Mouse (Mus musculus) embryo, embryonic 10 days (tissue): Measurements from ENCODE around the gene Ncoa3.

Source experiments
- DNase-seq: peaks from one replicate; pipeline ENCODE4 v3.0.0-alpha.2; 2015; ENCODE audit warnings: low spot score

Ncoa3 gene

GRCm38 (mm10) chr2:165970767-165971166 lies 21.7 kb upstream of the Ncoa3 start:
- DNase-seq: no peak

DNA sequence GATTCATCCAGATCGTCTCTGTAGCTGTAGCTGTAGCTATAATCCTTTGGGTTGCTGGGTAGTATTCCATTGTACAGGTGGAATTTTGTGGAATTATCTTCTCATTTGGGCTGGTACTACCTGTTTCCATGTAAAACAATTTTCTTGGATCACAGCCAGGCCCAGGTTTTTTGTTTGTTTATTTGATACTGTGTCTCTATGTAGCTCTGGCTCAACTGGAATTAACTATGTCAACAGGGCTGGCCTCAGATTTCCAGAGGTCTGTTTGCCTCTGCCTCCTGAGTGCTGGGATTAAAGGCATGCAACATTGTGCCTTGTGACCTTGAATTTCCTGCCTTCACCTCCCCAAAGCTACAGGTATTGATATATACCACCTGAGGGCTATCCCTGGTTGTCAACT lies 18.1 kb upstream of the Ncoa3 start:
- DNase-seq: no peak

- DNase-seq: no peak
These were observed 16.2 kb upstream of the Ncoa3 start for GRCm38 (mm10) chr2:165976186-165976585.

DNA sequence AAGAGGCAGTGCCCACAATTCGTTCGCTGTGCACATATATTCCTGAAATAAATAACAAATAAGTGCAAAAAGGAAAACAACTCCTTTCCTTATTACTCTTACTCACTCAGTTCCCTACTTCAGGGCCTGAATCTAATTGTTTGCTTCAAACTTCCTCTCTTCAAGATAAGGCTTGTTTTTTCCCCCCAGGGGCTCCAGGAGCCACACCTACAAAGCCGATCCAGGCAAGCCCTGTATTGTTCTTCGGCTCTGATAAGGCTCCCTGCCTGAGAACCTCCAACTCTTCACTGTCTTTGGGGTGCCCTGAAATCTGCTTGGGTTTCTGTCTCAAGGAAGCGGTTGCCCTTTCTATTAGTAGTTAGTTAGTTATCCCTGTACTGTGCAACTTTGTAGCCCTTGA lies 15.6 kb upstream of the Ncoa3 start:
- DNase-seq: no peak

DNA sequence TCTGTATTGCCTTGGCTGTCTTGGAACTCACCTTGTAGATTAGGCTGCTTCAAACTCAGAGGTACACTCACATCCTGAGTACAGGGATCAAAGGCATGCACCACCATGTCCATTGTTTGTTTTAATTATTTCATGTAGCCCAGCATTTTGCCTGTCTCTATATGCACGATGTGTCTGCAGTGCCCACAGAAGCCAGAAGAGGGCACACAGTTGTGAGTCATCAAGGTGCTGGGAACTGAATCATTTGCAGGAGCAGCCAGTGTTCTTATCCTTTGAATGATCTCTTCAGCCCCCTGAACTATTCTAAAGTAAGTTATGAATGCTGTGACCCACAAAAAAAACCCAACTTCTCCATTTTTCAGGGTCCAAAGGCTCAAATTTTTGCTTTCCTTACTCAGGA lies 14.3 kb upstream of the Ncoa3 start:
- no peak for DNase-seq

DNA sequence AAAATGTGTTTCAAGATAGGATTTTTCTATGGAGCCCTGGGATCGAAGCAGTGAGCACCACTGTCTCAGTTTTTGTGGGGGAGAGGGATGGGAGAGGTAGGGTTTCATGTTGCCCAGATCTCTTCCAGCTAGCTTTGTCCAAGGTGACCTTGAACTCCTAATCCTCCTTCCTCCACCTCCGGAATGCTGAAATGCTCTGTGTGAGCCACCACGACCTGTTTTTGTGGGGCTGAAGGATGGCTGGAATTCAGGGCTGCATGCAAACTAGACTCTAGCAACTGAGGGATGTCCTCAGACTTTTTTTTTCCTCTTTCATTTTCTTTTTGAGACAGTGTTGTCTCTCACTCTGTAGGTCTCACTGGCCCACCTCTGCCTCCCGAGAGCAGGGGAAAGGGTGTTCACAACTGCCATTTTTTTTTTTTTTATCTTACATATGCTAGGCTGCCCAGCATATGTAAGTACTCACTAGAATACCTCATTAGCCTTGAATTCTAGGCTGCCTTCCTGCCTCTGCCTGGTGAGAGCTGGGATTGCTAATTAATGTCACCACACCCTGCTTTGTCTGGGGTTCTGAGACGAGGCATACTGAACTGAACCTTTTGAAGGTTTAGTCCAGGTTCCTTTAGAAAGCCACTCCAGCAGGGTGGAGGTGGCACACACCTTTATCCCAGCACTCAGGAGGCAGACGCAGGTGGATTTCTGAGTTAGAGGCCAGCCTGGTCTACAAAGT lies 11.0 kb upstream of the Ncoa3 start:
- DNase-seq: no peak

DNA sequence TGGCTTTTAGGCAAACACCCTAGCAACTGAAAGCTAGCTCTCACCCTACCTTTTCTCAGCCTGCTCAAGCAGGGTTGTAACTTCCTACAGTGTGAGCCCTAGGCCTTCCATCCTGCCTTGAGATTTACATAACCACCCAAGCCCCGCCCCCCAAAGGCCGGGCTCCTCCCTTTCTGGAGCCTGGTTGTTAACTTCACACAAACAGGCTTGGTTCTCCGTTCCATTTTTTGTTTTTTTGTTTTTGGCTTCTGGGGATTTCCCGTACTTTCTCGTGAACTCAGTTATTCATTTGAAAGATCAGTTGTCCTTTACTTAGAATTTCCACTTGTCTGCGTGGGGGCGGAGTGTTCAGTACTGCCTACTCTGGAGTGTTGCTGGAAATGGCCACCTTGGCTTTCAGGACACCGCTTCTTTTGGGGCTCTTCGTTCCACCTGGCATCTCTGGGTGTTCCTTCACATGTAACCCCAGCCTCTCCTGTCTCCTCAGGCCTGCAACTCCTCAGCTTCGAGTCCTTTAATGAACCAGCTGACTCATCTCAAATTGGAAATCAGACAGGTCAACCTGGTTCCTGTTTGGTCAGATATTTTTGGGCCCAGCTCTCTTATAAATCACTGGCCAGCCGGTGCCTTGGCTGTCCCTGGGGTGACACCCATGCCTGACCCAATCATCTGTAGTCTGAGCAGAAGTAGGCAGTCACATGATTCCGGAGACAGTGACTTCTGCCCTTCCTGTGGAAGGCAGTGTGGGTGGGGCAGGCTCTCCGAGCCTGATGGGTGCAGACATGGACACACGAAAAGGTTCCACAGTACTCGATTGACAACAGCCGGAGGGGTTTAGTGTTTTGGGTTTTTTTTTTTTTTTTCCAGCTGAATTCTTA lies 9.7 kb upstream of the Ncoa3 start:
- no peak for DNase-seq

- DNase-seq: no peak
These were observed 8.1 kb upstream of the Ncoa3 start for GRCm38 (mm10) chr2:165984318-165984717.

GRCm38 (mm10) chr2:165984891-165985290 lies 7.5 kb upstream of the Ncoa3 start:
- DNase-seq: no peak

- DNase-seq: no peak
These were observed 6.9 kb upstream of the Ncoa3 start for GRCm38 (mm10) chr2:165985581-165985980.

DNA sequence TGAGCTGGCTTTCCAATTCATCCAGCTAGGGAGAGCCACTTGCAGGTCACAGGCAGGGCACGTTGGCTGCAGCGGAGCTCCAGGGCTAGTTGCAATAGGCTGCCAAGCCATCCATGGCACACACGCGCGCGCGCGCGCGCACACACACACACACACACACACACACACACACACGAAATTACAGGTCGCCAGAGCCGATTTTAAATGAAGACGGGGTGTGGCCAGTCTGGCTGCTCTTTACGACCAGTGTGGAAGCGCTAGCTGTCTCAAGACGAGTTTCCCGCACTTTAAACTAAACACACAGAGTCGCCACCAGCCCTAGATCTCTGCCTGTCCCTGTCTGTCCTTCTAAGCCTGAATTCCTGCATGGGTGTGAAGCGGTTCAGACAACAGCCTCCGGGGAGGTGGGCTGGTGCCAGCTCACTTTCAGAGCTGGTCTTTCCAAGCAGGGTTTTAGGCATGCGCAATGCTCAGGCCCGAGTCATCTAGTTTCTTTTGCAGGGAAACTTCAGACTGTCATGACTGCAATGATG lies 5.4 kb upstream of the Ncoa3 start:
- peak; percentile 70 for DNase-seq

DNA sequence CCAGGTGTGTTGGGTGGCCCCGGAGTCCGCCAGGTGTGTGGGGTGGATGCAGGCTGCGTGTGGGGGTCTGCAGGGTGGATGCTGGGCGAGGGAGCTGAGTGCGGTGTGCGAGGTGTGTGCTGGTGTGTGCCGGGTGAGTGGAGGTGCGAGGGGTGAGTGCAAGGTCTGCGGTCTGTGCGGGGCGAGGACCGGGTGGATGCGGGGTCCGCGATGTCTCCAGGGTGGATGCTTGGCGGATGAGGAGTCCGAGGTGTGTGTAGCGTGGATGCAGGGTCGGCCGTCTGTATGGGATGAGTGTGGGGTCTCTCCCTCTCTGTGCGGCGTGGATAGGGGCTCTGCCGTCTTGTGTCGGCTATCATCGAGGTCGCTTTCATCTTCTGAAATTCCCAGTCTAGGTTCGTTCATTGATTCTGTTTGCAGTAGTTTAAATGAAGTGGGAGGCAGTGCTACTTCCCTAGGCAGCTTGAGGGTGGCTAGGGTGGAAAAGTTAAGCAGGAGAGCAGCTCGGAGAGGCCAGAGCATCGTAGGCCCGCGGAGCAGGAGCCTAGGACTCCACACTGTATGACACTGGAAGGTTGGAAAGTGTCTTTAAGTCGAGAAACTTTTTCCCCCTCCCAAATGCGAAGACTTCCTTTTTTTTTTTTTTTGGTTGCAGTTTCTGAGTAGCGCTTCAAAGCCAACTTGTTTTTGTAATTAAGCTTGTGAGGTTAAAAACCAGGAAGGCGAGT lies 901 bp downstream of the Ncoa3 start:
- DNase-seq: peak; percentile 41

DNA sequence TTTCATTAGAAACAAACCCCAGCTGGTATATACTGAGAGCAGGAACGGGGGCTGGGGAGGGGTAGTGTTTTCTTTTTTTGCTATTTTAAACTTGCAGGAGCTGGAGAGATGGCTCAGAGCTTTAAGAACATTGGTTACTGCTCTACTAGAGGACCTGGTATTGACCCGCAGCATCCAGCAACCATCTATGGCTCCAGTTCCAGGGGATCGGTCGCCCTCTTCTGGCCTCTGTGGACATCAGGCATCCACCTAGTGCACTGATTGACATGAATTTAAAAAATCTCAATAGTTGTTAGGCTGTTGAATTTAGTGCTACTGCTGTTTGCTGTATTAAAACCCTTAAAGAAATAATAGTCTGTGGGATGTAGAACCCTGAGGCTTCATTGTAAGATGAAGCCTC lies 1.9 kb downstream of the Ncoa3 start:
- no peak for DNase-seq

DNA sequence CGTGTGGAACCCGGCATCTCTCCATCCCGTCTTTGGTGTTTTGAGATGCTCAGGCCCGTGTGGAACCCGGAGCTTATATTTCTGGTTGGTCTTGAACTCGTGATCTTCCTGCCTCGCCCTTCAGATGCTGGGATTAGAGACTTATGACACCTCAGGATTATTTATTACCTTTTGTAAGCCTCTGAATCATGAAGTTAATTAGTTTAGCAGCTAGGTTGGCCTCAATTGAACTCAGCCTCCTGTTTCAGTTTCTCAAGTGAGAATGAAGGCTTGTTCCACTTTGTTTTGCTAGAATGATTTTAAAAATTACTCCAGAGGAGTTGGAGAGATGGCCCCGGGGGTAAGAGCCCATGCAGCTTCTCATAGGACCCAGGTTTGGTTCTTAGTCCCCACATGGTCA lies 3.3 kb downstream of the Ncoa3 start:
- no peak for DNase-seq

GRCm38 (mm10) chr2:165996130-165996529 lies 3.7 kb downstream of the Ncoa3 start:
- DNase-seq: no peak

DNA sequence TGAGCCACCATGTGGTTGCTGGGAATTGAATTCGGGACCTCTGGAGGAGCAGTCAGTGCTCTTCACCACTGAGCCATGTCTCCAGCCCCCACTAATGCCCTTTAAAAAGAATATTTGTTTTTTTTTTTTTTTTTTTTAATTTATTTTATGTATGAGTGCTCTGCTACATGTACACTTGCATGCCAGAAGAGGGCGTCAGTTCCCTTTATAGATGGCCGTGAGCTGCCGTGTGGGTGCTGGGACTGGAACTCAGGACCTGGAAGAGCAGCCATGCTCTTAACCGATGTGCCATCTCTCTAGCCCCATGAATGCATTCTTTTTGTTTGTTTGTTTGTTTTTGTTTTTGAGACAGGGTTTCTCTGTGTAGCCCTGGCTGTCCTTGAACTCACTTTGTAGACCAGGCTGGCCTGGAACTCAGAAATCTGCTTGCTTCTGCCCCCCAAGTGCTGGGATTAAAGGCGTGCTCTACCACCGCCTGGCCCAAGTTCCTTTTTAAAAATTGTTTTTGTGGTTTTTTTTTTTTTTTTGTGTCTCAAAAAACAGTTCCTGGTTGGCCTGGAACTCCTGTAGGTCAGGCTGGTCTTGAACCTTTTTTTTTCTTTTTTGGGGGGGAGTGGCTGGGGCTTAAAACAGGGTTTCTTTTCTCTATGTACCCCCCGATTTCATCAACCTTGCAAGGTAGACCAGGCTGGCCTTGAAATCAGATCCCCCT lies 5.0 kb downstream of the Ncoa3 start:
- DNase-seq: no peak

DNA sequence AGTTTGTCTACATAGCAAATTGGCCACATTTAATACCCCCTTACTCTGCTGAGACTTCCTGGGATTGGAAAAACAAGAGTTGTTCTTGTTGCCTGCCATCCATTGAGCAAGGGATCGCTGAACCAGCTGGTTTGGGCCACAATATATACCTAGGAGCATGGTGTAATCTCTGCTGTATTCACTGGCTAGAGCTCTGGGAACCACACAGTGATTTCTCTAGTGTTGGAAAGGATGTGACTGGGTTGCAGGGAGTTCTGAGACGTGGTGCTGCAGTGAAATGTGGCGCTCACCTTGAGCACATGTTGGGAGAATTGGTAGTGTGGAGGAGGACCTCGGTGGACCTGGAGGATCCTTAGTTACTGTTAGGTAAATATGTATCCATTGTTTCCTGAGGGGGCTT lies 6.5 kb downstream of the Ncoa3 start:
- DNase-seq: no peak

- peak; percentile 82 for DNase-seq
These were observed 7.4 kb downstream of the Ncoa3 start for GRCm38 (mm10) chr2:165999790-166000189.

GRCm38 (mm10) chr2:166000242-166000641 lies 7.8 kb downstream of the Ncoa3 start:
- no peak for DNase-seq

- peak; percentile 70 for DNase-seq
These were observed 8.3 kb downstream of the Ncoa3 start for GRCm38 (mm10) chr2:166000769-166001168.

DNA sequence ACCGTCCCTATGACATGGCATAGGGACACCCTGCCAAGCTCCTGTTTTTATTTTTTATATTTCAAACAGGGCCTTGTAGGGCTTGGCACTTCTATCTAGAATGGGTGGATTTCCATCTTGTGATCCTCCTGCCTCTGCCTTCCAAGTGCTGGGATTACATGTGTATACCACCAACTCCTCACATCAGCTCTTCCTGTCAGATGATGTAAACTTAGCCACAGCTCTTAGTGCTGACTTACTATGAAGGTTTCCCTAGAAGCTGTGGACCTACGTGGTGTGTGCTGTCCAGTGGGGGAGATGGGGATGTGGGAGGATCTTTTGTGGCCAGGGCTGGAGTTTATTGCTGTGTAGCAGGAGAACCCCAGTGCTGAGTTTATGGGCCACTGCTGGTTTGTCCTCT lies 8.9 kb downstream of the Ncoa3 start:
- no peak for DNase-seq

DNA sequence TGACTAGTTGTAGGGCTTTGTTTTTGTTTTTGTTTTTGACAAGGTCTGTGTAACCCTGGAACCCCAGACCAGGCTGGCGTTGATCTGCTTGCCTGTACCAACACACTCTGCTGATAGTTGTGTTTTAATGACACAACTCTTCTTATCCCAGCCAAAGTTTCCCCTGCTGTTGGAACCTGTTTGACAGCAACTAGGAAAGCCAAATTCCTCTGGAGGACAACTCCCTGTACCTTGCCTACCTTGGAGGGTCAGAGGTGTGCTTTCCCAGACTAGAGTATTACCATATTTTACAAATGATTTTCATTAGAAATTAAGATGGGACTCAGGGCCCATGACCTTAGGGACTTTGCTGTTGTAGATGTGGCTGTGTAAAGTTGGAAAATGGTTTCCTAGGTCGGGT lies 9.3 kb downstream of the Ncoa3 start:
- no peak for DNase-seq
